Mouse (Mus musculus) spleen, adult 2 months (tissue): ENCODE results near the gene Cwc27. TPM values are rescaled to one million over a fixed set of nuclear protein-coding genes. Genes with fewer than 3 reads are reported as not detected.

Experiments
- DNase-seq, 2 experiments: peaks; one replicate each; pipeline versions ENCODE4 v3.0.0 to v3.0.0-alpha.2; 2012 to 2021; ENCODE audit warnings: low spot score in 2 of 2, low read depth in 1 of 2
- H3K27ac ChIP-seq: fragments of 200-500 bp; 2 replicates; pipeline ENCODE4 v1.5.1; 2012; ENCODE audit warnings: low read length, inconsistent platforms; ENCODE audit not compliant: insufficient read depth
- H3K27me3 ChIP-seq: fragments of 200-500 bp; 2 replicates; pipeline ENCODE4 v1.6.1; 2012; ENCODE audit warnings: mild to moderate bottlenecking, moderate library complexity, low read length, inconsistent platforms; ENCODE audit not compliant: control insufficient read depth, insufficient read depth
- H3K36me3 ChIP-seq: fragments of 200-500 bp; 2 replicates; pipeline ENCODE4 v1.6.1; 2012; ENCODE audit warnings: mild to moderate bottlenecking, low read length, inconsistent platforms; ENCODE audit not compliant: control insufficient read depth, insufficient read depth
- H3K4me1 ChIP-seq: fragments of 200-500 bp; 2 replicates; pipeline ENCODE4 v1.6.1; 2011; ENCODE audit warnings: inconsistent platforms; ENCODE audit not compliant: control insufficient read depth, insufficient read depth, insufficient read length
- H3K4me3 ChIP-seq: fragments of 200-500 bp; 2 replicates; pipeline ENCODE4 v1.5.1; 2011; ENCODE audit warnings: mild to moderate bottlenecking, inconsistent platforms; ENCODE audit not compliant: insufficient read depth, insufficient read length; ENCODE audit errors: extremely low read depth
- CTCF ChIP-seq: fragments of 200-500 bp; IDR thresholded peaks from 2 replicates; pipeline ENCODE4 v1.5.1; 2011; ENCODE audit warnings: mild to moderate bottlenecking, inconsistent platforms; ENCODE audit not compliant: insufficient read depth, insufficient read length, insufficient replicate concordance; ENCODE audit errors: extremely low read depth
- POLR2A ChIP-seq: fragments of 200-500 bp; IDR thresholded peaks from 2 replicates; pipeline ENCODE4 v1.6.1; 2011; ENCODE audit warnings: low read depth, low read length, inconsistent platforms
- WGBS: fragments of 180-500 bp; shearing (Covaris S2); methylation state at CpG from one replicate; pipeline ENCODE4 v1.1.7; 2018; 5-methylcytosine and 5-hydroxymethylcytosine counted together
- polyA plus RNA-seq: library from polyadenylated mRNA; depleted of rRNA; stranded (reverse); fragments of >200 nt; gene quantifications from 2 replicates; pipeline ENCODE4 v1.2.3, GENCODE M21; 2012; rRNA removed

The Cwc27 gene
- polyA plus RNA-seq, 1 experiment: 2.4 TPM

DNA sequence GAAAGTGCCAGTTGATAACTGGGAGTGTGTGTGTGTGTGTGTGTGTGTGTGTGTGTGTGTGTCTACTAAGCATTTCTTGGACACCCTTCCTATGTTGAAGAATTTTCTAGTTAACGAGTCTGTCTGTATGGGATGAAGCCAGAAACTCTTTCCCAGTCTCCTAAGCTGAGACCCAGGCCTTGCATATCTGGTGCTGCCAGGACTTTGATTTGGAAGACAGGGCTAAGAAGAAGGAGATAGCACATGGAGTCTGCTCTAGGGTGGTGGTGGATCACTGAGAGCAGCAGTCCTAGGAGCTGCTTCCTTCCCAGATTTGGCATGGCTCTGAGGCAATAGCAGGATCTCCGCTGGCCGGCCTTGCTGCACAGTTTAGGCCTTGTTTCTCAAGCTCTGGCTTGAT is 215.2 kb downstream of the Cwc27 start:
- Histone ChIP-seq H3K4me1 (peaks cover 1% of the 10 kb centered on the region; the same call in 1 of the 2 replicates), H3K27ac (no peak overlapping the region), H3K4me3 (no peak overlapping the region), H3K36me3 (no peaks in the 10 kb centered on the region), H3K27me3 (no peaks in the 10 kb centered on the region)
- TF ChIP-seq CTCF (no peak), POLR2A (no peak)
- DNase-seq: no peak
- WGBS: 94% methylated on average over 3 of the region's 3 CpGs

DNA sequence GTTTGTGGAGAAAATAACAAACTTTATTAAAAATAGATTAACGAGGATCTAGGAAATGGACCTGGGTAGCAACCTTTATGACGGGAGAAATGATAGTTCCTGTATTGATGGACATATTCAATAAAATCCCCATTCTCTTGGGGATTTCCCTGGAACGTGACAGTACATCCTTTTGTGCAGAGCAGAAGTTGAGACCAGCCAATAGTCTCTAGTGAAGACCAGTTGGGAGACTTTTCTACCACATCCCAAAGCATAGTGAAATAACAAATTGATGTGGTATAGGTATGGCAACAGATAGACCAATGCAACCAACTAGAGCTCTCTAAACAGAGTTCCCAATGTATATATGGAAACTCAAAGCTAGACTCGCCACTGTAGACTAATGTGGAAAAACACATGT is 220.7 kb downstream of the Cwc27 start:
- WGBS: 89% methylated on average over 4 of the region's 4 CpGs

DNA sequence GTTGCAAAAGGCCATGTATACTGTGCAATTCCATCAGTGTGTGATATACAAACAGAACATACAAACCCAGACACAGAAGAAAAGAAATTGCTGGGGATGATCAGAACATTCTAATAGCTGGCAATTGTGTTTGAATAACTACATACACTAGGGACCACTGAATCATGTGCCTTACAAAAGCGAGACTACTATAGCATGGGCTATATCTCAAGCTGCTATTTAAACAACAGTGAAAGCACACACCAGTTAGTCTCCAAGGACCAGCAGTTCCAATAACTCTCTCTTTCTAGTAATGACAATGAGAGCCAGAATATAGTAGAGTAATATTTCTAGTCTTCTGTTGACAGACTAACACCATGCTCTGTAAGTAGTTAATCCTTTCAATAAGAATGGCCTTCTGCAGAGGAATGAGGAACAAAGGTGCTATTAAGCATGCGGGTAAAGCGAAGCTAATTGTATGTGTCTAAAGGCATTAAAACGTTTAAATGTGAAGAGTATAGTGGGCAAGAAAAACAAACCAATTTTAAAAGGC is 222.1 kb downstream of the Cwc27 start:
- WGBS: 88% methylated on average over 4 of the region's 4 CpGs
- Histone ChIP-seq H3K27me3 (no peaks in the 10 kb centered on the region), H3K27ac (no peak overlapping the region), H3K4me3 (no peak overlapping the region), H3K4me1 (no peaks in the 10 kb centered on the region), H3K36me3 (no peaks in the 10 kb centered on the region)
- DNase-seq: no peak
- TF ChIP-seq CTCF: no peak
- no peak for TF ChIP-seq POLR2A

More for the DNA sequence above, 220.7 kb downstream of the Cwc27 start:
- Histone ChIP-seq H3K36me3 (no peaks in the 10 kb centered on the region), H3K27me3 (no peaks in the 10 kb centered on the region), H3K27ac (no peak overlapping the region), H3K4me1 (no peaks in the 10 kb centered on the region), H3K4me3 (no peak overlapping the region)
- no peak for TF ChIP-seq CTCF
- no peak for TF ChIP-seq POLR2A
- no peak for DNase-seq

DNA sequence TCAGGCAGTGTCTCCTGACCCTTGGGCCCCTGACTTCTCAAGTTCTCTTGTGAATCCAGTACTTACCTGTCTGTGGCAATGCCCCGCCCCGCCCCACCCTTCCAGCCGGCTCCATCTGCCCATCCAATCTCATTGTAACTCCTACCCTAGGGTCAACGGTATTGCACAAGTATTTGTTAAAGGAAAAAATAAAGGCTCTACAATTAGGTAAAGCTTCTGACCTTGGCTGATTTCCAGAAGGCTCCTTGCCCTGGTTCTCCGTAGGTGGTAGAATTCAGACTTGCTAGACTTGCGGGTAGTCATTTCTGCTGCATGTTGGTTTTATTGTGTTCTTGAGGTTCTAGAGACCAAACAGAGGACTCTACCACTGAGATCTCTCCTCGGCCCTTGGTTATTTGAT is 226.0 kb downstream of the Cwc27 start:
- Histone ChIP-seq H3K27me3 (no peaks in the 10 kb centered on the region), H3K4me3 (no peak overlapping the region), H3K27ac (no peak overlapping the region), H3K36me3 (no peaks in the 10 kb centered on the region), H3K4me1 (no peaks in the 10 kb centered on the region)
- DNase-seq: no peak
- WGBS: 89% methylated on average over 7 of the region's 7 CpGs
- TF ChIP-seq CTCF (no peak), POLR2A (no peak)

DNA sequence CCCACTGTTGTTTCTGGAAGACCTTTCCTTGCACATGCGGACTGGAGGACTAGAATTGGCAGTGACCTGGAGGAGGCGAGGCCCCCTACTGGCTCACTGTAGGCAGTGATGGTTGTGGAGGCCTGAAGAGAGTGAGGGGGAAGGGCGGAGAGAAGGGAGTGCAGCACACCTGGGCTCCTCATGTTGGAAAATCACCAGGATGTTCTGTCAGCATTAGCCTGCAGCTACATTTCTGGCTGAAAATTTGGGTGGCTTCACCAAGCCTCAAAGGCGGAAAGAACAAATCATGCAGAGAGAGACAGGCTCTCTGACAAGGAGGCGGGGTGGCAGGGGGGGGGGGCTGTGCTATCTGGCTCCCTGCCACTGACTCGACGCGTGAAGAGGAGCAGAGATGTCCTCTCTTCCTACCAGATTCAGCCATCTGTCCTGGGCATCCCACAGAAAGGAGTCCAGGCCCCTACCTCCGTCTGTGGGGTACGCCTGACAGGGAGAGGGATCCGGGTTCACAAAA is 226.8 kb downstream of the Cwc27 start:
- TF ChIP-seq POLR2A (no peak), CTCF (no peak)
- Histone ChIP-seq H3K4me3 (no peak overlapping the region), H3K27ac (no peak overlapping the region), H3K36me3 (no peaks in the 10 kb centered on the region), H3K27me3 (no peaks in the 10 kb centered on the region), H3K4me1 (no peaks in the 10 kb centered on the region)
- WGBS: 77% methylated on average over 11 of the region's 11 CpGs
- DNase-seq: no peak

DNA sequence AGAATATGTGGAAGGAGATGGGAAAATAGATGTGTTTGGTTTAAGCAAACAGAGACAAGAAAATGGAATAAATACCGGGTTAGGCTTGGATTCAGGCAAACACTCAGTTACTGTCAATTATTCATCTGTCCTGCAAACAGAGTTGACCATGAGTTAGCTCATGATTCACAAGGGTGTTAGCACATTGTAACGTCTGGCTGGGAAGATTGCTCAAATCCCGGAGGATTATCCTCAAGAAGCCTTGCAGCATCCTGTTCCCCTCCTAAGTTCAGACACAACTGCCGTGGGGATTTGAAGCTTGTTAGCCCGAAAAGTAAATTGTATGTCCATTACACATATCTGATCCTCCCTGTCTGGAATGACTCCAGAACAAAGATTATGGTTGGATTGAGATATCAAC is 228.6 kb downstream of the Cwc27 start:
- H3K4me1 ChIP-seq: no peaks in the 10 kb centered on the region
- 89% methylated on average over 5 of the region's 5 CpGs for WGBS

More for the DNA sequence above, 228.6 kb downstream of the Cwc27 start:
- H3K27me3 ChIP-seq: no peaks in the 10 kb centered on the region
- H3K36me3 ChIP-seq: no peaks in the 10 kb centered on the region
- no peak overlapping the region for H3K27ac ChIP-seq
- TF ChIP-seq CTCF: no peak
- TF ChIP-seq POLR2A: no peak
- no peak for DNase-seq
- H3K4me3 ChIP-seq: no peak overlapping the region

Other genes with a start within 250 kb of the Cwc27 start
- 3.0 and 3.2 TPM in 2 replicates for gene Srek1ip1, start 24.7 kb downstream of the Cwc27 start, polyA plus RNA-seq
- gene Shisal2b, start 46.8 kb upstream of the Cwc27 start, polyA plus RNA-seq: not detected in 2 replicates
- 0.22 and 0.34 TPM in 2 replicates for gene Rgs7bp, start 237.8 kb upstream of the Cwc27 start, polyA plus RNA-seq